Mouse (Mus musculus) lung, postnatal 0 days (tissue): Measurements from ENCODE around the gene Gm3138.
"Not testable (repeated sequence)": the region's sequence is repeated elsewhere in the genome, so short reads cannot be mapped to it uniquely, and the experiment has no call there.

Source experiments
- CTCF ChIP-seq: IDR thresholded peaks from 2 replicates; pipeline ENCODE4 v1.5.1; 2016; ENCODE audit warnings: antibody characterized with exemption, mild to moderate bottlenecking
- EP300 ChIP-seq: IDR thresholded peaks from 2 replicates; pipeline ENCODE4 v1.6.1; 2016; ENCODE audit warnings: antibody characterized with exemption, mild to moderate bottlenecking, control low read depth

DNA sequence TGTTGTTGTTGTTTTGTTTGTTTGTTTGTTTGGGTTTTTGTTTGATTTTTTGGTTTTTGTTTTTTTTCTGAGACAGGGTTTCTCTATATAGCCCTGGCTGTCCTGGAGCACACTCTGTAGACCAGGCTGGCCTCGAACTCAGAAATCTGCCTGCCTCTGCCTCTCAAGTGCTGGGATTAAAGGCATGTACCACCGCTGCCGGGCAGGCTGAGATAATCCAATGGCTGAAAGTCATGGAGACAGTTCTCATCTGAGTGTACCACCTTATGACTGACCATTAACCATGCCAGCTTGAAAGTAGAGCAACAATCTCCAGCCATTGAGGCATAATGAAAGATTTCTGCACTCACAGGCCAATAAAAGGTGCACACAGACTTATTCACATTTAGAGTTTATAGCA lies 30.4 kb downstream of the Gm3138 start:
- TF ChIP-seq EP300, CTCF: not testable (repeated sequence)
